Mouse (Mus musculus) neural tube, embryonic 14.5 days (tissue): Measurements from ENCODE around the gene Ttc7b. TPM values are rescaled to one million over a fixed set of nuclear protein-coding genes. Genes with fewer than 3 reads are reported as not detected.

Source experiments
- ATAC-seq: fragments of 200-750 bp; cut with Nextera tagmentation; 2 replicates; pipeline ENCODE4 v1.8.0; 2017; ENCODE audit warnings: low read depth, mild to moderate bottlenecking, moderate TSS enrichment, moderate library complexity
- H3K27ac ChIP-seq: fragments of 300-500 bp; sonication (generic); 2 replicates; pipeline ENCODE4 v1.5.1; 2014; ENCODE audit warnings: low read depth, mild to moderate bottlenecking, control low read depth, low read length, moderate library complexity, mixed read lengths
- H3K27me3 ChIP-seq: fragments of 300-500 bp; sonication (generic); 2 replicates; pipeline ENCODE4 v1.6.1; 2014; ENCODE audit warnings: low read length; ENCODE audit not compliant: control insufficient read depth, insufficient read depth
- H3K36me3 ChIP-seq: fragments of 300-500 bp; sonication (generic); 2 replicates; pipeline ENCODE4 v1.6.1; 2014; ENCODE audit warnings: low read length, mixed read lengths; ENCODE audit not compliant: control insufficient read depth, insufficient read depth
- H3K4me1 ChIP-seq: fragments of 300-500 bp; sonication (generic); 2 replicates; pipeline ENCODE4 v1.6.1; 2014; ENCODE audit warnings: low read length; ENCODE audit not compliant: control insufficient read depth, insufficient read depth
- H3K4me2 ChIP-seq: fragments of 300-500 bp; sonication (generic); 2 replicates; pipeline ENCODE4 v1.6.1; 2014; ENCODE audit warnings: mild to moderate bottlenecking, low read depth, low read length, control low read depth
- H3K4me3 ChIP-seq: fragments of 300-500 bp; sonication (generic); 2 replicates; pipeline ENCODE4 v1.5.1; 2014; ENCODE audit warnings: low read depth, low read length, control low read depth, mixed read lengths
- H3K9ac ChIP-seq: fragments of 300-500 bp; sonication (generic); replicated peaks from 2 replicates; pipeline ENCODE4 v1.6.1; 2014; ENCODE audit warnings: low read depth, mild to moderate bottlenecking, control low read depth, low read length, mixed read lengths
- H3K9me3 ChIP-seq: fragments of 300-500 bp; sonication (generic); 2 replicates; pipeline ENCODE4 v1.6.1; 2016; ENCODE audit warnings: low read length; ENCODE audit not compliant: control insufficient read depth
- WGBS: fragments of 180-500 bp; shearing (Covaris S2); extraction: QIAGEN DNeasy Blood & Tissue Kit; methylation state at CpG from one replicate; pipeline ENCODE4 v1.1.7; 2014; 5-methylcytosine and 5-hydroxymethylcytosine counted together
- polyA plus RNA-seq: library from polyadenylated mRNA; unstranded; fragments of >200 nt; fragmentation: Nextera tagmentation; extraction: Ambion mirVana; gene quantifications from 2 replicates; pipeline ENCODE4 v1.2.1, GENCODE M21; 2014

Ttc7b gene
- polyA plus RNA-seq, 1 experiment from 2014 or later = 14.0 TPM

DNA sequence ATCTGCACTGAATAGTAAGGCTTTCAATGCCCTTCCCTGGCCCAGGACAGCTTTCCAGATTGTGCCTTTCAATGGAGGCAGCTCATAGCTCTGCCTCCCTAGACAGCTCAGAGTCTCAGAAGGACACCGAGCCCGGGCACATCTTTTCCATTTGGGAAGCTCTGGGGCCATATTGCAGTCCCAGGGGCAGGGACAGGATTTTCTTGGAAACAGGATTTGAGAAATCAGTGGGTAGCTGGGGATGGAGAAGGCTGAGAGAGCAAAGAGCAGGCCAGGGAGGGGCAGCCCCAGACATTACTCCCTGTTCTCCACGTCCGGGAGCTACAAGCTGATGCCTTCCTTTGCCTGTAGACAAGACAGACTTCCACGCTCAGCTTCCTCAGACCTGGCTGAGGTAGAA is 9.0 kb upstream of the Ttc7b start:
- 69% methylated on average over 5 of the region's 5 CpGs for WGBS
- Histone ChIP-seq H3K4me3 (no peak overlapping the region), H3K9ac (no peak overlapping the region), H3K27me3 (no peaks in the 10 kb centered on the region), H3K27ac (no peak overlapping the region), H3K36me3 (no peaks in the 10 kb centered on the region), H3K4me2 (no peak overlapping the region), H3K9me3 (no peaks in the 10 kb centered on the region), H3K4me1 (peaks cover 11% of the 10 kb centered on the region)
- ATAC-seq = no peak

DNA sequence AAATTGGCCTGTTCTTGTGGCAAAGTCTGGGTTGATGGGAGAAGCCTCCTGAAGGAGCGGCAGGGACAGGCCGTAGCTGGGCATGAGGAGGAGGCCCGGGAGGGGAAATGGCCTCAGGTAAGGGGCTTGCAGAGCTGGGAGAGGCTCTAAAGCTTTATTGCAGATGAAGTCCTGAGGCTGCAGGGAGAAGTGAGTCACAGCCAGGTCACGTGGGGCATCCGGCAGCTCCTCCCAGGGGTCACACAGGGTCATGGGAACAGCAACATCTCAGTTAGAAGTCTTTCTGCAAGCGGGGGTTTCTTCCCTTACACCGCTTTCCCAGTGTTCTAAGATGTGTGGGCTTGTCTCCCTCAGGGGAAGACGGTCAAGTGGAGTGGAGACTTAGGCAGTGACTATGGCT is 8.5 kb upstream of the Ttc7b start:
- 7% methylated on average over 8 of the region's 8 CpGs for WGBS

DNA sequence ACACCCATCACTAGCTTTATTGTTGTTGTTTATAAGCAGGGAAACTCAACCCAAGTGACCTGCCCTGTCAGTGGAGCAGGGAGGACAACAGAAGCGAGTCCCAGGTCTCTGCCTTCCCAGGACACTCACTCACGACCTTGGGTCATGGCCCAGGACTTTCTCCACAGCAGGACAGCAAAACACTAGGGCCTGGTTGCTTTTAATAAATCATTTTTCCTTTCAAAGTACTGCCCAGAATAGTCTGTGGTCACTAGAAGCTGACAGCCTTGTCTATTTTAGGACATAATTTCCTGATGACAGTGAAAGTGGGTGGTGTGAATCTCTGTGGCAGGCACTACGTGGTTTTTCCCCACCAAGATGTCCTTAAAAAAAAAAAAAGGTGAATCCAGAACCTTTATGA is 7.6 kb upstream of the Ttc7b start:
- 20% methylated on average over 3 of the region's 3 CpGs for WGBS
- peak; percentile 19; the same call in 1 of the 2 replicates for ATAC-seq
- peaks cover 11% of the 10 kb centered on the region for H3K4me1 ChIP-seq
- H3K9me3 ChIP-seq = no peaks in the 10 kb centered on the region
- H3K4me2 ChIP-seq = peak overlapping the region; percentile 49
- peak overlapping the region; percentile 16; the same call in 1 of the 2 replicates for H3K4me3 ChIP-seq
- no peaks in the 10 kb centered on the region for H3K36me3 ChIP-seq
- H3K9ac ChIP-seq = peak overlapping the region; percentile 32; the same call in 1 of the 2 replicates
- no peak overlapping the region for H3K27ac ChIP-seq
- no peaks in the 10 kb centered on the region for H3K27me3 ChIP-seq

More for the DNA sequence above, 8.5 kb upstream of the Ttc7b start:
- Histone ChIP-seq H3K36me3 (no peaks in the 10 kb centered on the region), H3K27me3 (no peaks in the 10 kb centered on the region), H3K4me3 (no peak overlapping the region), H3K4me1 (peaks cover 11% of the 10 kb centered on the region), H3K4me2 (no peak overlapping the region), H3K9me3 (no peaks in the 10 kb centered on the region), H3K27ac (no peak overlapping the region), H3K9ac (no peak overlapping the region)
- no peak for ATAC-seq

DNA sequence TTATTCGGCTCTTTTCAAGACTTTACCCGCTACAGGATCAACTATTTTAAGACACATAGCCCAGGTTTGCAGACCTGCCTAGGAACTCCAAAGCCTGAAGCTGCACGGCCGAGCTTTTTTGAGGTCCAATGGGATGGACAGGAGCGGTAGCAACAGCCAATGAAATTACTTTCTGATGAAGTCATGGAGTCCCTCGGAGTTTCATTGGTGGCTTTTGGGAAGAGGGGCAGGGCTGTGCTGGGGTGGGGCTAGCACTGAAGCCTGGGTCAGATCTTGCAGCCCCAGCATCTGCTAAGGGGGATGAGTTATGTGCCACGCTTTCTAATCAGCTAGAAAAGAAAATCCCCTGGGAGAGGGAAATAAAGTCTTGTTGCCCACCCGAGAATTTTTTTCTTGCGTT is 7.1 kb upstream of the Ttc7b start:
- Histone ChIP-seq H3K9me3 (no peaks in the 10 kb centered on the region), H3K27me3 (no peaks in the 10 kb centered on the region), H3K27ac (no peak overlapping the region), H3K4me1 (peaks cover 11% of the 10 kb centered on the region), H3K4me2 (peak overlapping the region; percentile 49), H3K36me3 (no peaks in the 10 kb centered on the region), H3K9ac (peak overlapping the region; percentile 32; the same call in 1 of the 2 replicates), H3K4me3 (peak overlapping the region; percentile 16; the same call in 1 of the 2 replicates)
- 4% methylated on average over 9 of the region's 9 CpGs for WGBS
- ATAC-seq = peak; percentile 99

DNA sequence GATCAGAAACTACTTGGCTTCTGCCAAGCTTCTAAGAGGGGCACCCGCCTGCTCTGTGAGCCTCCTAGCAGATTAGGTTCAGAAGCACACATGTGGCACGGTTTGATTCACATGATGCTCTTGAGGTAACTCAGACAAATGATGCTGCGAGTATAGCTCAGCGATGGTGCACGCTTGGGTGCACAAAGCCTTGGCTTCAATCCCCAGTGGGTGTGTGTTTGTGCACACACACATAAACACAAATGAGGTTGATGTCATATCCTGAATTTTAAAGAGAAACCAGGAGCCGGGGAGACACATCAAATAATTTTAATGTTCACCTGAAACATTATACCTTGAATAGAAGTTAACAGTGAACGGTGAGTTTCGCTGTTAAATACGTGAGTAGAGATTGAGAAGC is 6.6 kb upstream of the Ttc7b start:
- Histone ChIP-seq H3K4me3 (peak overlapping the region; percentile 16; the same call in 1 of the 2 replicates), H3K27me3 (no peaks in the 10 kb centered on the region), H3K4me2 (peak overlapping the region; percentile 49), H3K27ac (no peak overlapping the region), H3K36me3 (no peaks in the 10 kb centered on the region), H3K9me3 (no peaks in the 10 kb centered on the region), H3K9ac (0 out of 2 replicates have a peak overlapping the region, but pooled peaks have one; percentile 11), H3K4me1 (peaks cover 11% of the 10 kb centered on the region)
- WGBS = 53% methylated on average over 9 of the region's 9 CpGs
- 0 out of 2 replicates have a peak, but pooled peaks have one; percentile 18 for ATAC-seq

DNA sequence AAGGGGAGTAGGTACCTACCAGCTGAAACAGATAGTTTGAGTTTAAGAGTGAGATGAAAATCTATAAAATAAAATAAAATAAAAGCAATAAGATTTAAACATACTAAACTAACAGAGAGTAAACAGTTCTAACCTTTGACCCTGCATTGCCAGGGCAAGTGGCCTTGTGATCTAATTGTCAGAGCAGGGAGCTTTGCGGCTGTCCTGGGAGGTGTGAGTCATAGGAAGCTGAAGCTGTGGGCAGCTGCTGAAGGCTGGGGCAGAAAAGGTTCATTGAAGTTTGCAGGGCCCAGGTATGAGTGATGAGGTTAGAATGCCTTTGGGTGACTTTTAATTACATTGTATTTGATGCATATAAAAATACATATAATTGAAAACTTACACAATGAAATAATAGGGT is 5.3 kb upstream of the Ttc7b start:
- no peaks in the 10 kb centered on the region for H3K9me3 ChIP-seq
- no peak overlapping the region for H3K4me2 ChIP-seq
- no peak for ATAC-seq
- H3K9ac ChIP-seq = no peak overlapping the region
- WGBS = 68% methylated on average over 1 of the region's 1 CpGs
- no peak overlapping the region for H3K27ac ChIP-seq
- H3K27me3 ChIP-seq = no peaks in the 10 kb centered on the region
- peaks cover 11% of the 10 kb centered on the region for H3K4me1 ChIP-seq
- H3K4me3 ChIP-seq = no peak overlapping the region
- no peaks in the 10 kb centered on the region for H3K36me3 ChIP-seq

DNA sequence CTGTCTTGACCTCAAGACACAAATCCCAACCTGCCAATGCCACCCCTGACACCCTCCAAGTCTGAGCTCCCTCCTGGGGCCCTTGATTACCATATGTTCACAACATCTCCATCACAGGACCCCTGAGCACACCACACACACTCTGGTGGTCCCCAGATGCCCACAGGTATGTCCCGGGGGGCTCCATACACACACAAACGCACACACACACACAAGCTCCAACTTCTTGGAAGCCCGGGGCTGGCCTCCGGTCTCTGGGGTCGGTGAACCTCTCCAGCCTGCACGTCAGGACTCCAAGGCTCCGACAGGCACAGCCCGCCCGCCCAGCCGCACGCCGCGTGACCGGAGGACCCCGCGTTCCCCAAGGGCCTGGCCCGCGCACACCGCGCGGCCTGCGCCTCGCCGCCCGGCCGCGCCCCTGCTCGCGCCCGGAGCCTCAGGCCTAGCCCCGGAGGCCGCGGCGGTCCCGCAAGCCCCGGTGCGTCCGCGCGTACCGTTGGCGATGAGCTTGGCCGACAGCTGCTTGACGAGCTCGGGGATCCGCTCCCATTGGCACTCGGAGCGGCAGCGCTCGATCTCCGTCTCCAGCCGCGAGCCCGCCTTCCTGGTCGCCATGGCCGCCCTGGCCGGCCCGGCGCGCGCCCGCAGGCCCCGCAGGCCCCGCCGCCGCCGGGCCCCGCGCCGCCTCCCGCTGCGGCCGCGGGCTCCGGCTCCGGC is 391 bp downstream of the Ttc7b start:
- H3K9ac ChIP-seq = peak overlapping the region; percentile 99
- H3K27me3 ChIP-seq = no peaks in the 10 kb centered on the region
- H3K4me2 ChIP-seq = peak overlapping the region; percentile 91
- 2% methylated on average over 43 of the region's 76 CpGs for WGBS
- no peaks in the 10 kb centered on the region for H3K9me3 ChIP-seq
- H3K4me1 ChIP-seq = peaks cover 10% of the 10 kb centered on the region
- H3K27ac ChIP-seq = peak overlapping the region; percentile 84
- H3K4me3 ChIP-seq = peak overlapping the region; percentile 86
- no peaks in the 10 kb centered on the region for H3K36me3 ChIP-seq
- peak; percentile 59 for ATAC-seq

DNA sequence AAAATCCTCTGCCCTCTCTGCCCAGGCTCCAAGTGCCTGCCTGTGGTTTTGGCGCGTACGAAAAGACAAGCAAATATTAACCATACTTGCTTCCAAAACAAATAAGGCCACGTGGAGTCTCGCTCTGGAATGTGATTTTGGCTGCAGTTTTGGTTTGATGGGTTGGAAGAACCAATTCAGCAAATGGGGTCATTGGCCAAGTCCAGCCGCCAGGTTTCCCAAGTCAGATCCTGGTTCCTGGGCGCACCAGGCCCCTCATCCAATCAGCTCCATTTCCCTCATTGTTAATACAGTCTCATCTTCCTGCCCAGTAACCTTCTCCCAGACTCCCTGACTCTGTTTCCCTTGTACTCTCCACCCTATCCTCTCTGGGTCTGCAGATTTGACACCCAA is 946 bp downstream of the Ttc7b start:
- Histone ChIP-seq H3K4me1 (peaks cover 10% of the 10 kb centered on the region), H3K36me3 (no peaks in the 10 kb centered on the region), H3K4me3 (peak overlapping the region; percentile 86), H3K9me3 (no peaks in the 10 kb centered on the region), H3K9ac (peak overlapping the region; percentile 99), H3K4me2 (peak overlapping the region; percentile 91), H3K27ac (peak overlapping the region; percentile 84; the same call in 1 of the 2 replicates), H3K27me3 (no peaks in the 10 kb centered on the region)
- ATAC-seq = peak; percentile 29
- 44% methylated on average over 7 of the region's 7 CpGs for WGBS

DNA sequence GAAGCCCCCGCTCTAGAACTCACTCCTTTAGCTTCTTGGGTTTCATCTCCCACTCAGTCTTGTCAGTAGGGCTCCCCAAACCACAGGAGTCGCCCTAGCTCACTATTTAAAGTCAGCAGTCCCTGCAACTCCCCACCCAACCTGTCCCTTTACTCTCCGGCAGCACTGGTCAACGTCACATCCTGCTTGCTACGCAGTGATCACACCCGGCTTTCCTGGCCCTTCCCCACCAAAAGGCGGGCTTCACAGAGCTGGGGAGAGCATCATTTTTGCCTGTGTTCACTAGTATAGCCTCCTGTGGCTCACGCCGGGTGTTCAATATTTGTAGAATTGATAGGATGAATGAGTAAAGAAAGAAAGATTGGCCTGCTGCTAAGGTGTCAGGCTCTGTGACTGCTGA is 3.3 kb downstream of the Ttc7b start:
- H3K4me1 ChIP-seq = peaks cover 10% of the 10 kb centered on the region
- WGBS = 94% methylated on average over 9 of the region's 9 CpGs
- no peaks in the 10 kb centered on the region for H3K36me3 ChIP-seq
- no peak overlapping the region for H3K9ac ChIP-seq
- no peaks in the 10 kb centered on the region for H3K27me3 ChIP-seq
- H3K4me3 ChIP-seq = no peak overlapping the region
- H3K9me3 ChIP-seq = no peaks in the 10 kb centered on the region
- no peak overlapping the region for H3K27ac ChIP-seq
- ATAC-seq = no peak
- H3K4me2 ChIP-seq = no peak overlapping the region
